Mouse (Mus musculus) heart, embryonic 11.5 days (tissue): ENCODE data around the gene Gpatch3. TPM values are rescaled to one million over a fixed set of nuclear protein-coding genes. Genes with fewer than 3 reads are reported as not detected.

ENCODE experiments used
- ATAC-seq: fragments of 200-750 bp; cut with Nextera tagmentation; replicated peaks from 2 replicates; pipeline ENCODE4 v1.8.0; 2017; ENCODE audit warnings: moderate library complexity; ENCODE audit not compliant: insufficient number of reproducible peaks, low FRiP score, low TSS enrichment
- H3K27ac ChIP-seq: fragments of 300-500 bp; sonication (generic); 2 replicates; pipeline ENCODE4 v1.5.1; 2014; ENCODE audit warnings: mild to moderate bottlenecking, low read depth, low read length
- H3K27me3 ChIP-seq: fragments of 300-500 bp; sonication (generic); 2 replicates; pipeline ENCODE4 v1.6.1; 2014; ENCODE audit warnings: mild to moderate bottlenecking, low read length, mixed read lengths; ENCODE audit not compliant: control insufficient read depth, insufficient read depth
- H3K36me3 ChIP-seq: fragments of 300-500 bp; sonication (generic); 2 replicates; pipeline ENCODE4 v1.6.1; 2014; ENCODE audit warnings: mild to moderate bottlenecking, low read length, moderate library complexity, mixed read lengths; ENCODE audit not compliant: control insufficient read depth, insufficient read depth
- H3K4me1 ChIP-seq: fragments of 300-500 bp; sonication (generic); 2 replicates; pipeline ENCODE4 v1.6.1; 2014; ENCODE audit warnings: low read length; ENCODE audit not compliant: control insufficient read depth, insufficient read depth
- H3K4me2 ChIP-seq: fragments of 300-500 bp; sonication (generic); 2 replicates; pipeline ENCODE4 v1.6.1; 2014; ENCODE audit warnings: mild to moderate bottlenecking, moderate library complexity
- H3K4me3 ChIP-seq: fragments of 300-500 bp; sonication (generic); 2 replicates; pipeline ENCODE4 v1.5.1; 2014; ENCODE audit warnings: low read depth, low read length
- H3K9ac ChIP-seq: fragments of 300-500 bp; sonication (generic); 2 replicates; pipeline ENCODE4 v1.6.1; 2014; ENCODE audit warnings: mild to moderate bottlenecking, low read depth, low read length, moderate library complexity
- H3K9me3 ChIP-seq: fragments of 300-500 bp; sonication (generic); replicated peaks from 2 replicates; pipeline ENCODE4 v1.6.1; 2016; ENCODE audit warnings: low read length; ENCODE audit not compliant: control insufficient read depth
- WGBS: fragments of 180-500 bp; shearing (Covaris S2); extraction: QIAGEN DNeasy Blood & Tissue Kit; methylation state at CpG from one replicate; pipeline ENCODE4 v1.1.7; 2014; ENCODE audit not compliant: insufficient replicate concordance; 5-methylcytosine and 5-hydroxymethylcytosine counted together
- polyA plus RNA-seq: library from polyadenylated mRNA; unstranded; fragments of >200 nt; fragmentation: Nextera tagmentation; extraction: Ambion mirVana; gene quantifications from 2 replicates; pipeline ENCODE4 v1.2.1, GENCODE M21; 2014

The Gpatch3 gene
- polyA plus RNA-seq, 1 experiment from 2014 or later = 5.0 TPM

DNA sequence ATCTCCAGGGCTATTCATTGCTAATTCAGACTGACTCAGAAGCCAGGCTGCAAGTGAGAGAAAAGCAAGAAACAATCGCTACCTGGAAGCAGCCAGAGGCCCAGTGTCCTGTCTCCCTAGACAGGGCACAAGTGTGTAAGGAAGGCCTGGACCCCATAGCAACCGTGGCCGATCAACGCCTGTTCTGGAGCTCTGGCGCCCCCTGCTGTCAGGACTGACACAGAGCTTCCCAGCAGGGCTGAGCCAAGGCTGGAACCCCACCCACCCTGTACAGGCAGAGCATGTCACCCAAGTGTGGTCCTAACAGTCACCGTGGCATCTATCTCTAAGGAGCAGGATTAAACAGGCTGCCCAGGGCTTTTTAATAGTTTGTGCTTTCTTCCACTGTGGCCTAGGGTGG, 35.2 kb downstream of the Gpatch3 start:
- H3K4me2 ChIP-seq = no peak overlapping the region
- no peaks in the 10 kb centered on the region; the same call in 1 of the 2 replicates for H3K4me1 ChIP-seq
- peaks cover 3% of the 10 kb centered on the region; the same call in 1 of the 2 replicates for H3K9me3 ChIP-seq
- H3K9ac ChIP-seq = no peak overlapping the region
- 16% methylated on average over 6 of the region's 6 CpGs for WGBS
- no peak overlapping the region for H3K27ac ChIP-seq
- no peaks in the 10 kb centered on the region for H3K27me3 ChIP-seq
- ATAC-seq = no peak
- peaks cover 16% of the 10 kb centered on the region for H3K36me3 ChIP-seq
- no peak overlapping the region for H3K4me3 ChIP-seq

DNA sequence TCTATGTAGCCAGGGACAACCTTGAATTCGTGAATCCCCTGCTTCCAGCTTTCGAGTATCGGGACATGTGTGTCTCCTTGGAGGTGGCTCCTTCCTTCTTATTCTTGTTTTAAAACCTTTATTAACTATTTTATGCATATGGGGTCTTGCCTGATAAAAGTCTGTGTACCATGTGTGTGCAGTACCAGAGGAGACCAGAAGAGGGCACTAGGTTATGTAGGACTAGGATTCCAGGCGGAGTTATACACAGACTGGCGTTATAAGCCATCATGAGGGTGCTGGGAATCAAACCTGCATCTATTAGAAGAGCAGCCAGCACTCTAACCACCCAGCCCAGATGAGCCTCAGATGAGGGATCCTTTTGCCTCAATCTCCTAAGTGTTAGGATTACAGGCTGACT, 37.3 kb downstream of the Gpatch3 start:
- H3K4me3 ChIP-seq = no peak overlapping the region
- peaks cover 3% of the 10 kb centered on the region; the same call in 1 of the 2 replicates for H3K9me3 ChIP-seq
- peaks cover 16% of the 10 kb centered on the region for H3K36me3 ChIP-seq
- H3K9ac ChIP-seq = no peak overlapping the region
- no peaks in the 10 kb centered on the region; the same call in 1 of the 2 replicates for H3K4me1 ChIP-seq
- H3K4me2 ChIP-seq = no peak overlapping the region
- H3K27me3 ChIP-seq = no peaks in the 10 kb centered on the region
- no peak for ATAC-seq
- WGBS = 93% methylated on average over 5 of the region's 5 CpGs
- no peak overlapping the region for H3K27ac ChIP-seq

DNA sequence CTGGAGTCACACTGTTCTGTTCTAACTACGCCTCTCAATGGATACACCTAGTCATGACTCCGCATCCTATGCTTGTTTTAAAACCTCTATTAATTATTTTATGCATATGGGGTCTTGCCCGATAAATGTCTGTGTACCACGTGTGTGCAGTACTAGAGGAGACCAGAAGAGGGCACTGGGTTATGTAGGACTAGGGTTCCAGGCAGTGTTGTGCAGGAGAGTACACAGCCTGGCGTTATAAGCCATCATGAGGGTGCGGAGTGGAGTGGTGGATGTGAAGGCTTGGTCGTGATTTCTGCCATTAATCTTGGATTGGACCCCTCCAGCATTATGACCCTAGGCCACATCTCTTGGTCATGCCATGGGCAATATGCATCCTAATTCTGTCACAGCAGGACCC, 37.9 kb downstream of the Gpatch3 start:
- Histone ChIP-seq H3K9me3 (peaks cover 3% of the 10 kb centered on the region; the same call in 1 of the 2 replicates), H3K4me3 (no peak overlapping the region), H3K4me1 (no peaks in the 10 kb centered on the region; the same call in 1 of the 2 replicates), H3K27ac (no peak overlapping the region), H3K27me3 (no peaks in the 10 kb centered on the region), H3K4me2 (no peak overlapping the region), H3K36me3 (peaks cover 16% of the 10 kb centered on the region), H3K9ac (no peak overlapping the region)
- 92% methylated on average over 7 of the region's 7 CpGs for WGBS
- ATAC-seq = no peak

DNA sequence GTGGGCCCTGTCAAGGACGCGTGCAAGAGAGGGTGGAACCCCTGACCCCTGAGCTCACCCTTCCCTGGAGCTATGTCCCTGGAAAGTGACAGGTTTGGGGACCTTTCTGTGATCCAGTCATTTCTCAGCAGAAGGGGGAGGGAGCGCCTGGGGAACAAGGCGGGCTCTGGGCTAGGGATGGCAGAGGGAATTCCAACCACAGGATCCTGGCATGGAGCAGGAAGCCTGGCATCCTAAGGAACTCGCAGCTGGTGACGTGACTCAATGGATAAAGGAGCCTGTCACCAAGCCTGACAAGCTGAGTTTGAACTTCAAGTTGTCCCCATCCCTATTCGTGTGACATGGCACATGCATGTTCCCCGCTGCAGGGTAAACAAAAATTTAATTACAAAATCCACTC, 38.5 kb downstream of the Gpatch3 start:
- no peaks in the 10 kb centered on the region; the same call in 1 of the 2 replicates for H3K4me1 ChIP-seq
- no peak overlapping the region for H3K27ac ChIP-seq
- WGBS = 90% methylated on average over 8 of the region's 8 CpGs
- H3K4me2 ChIP-seq = no peak overlapping the region
- H3K9ac ChIP-seq = no peak overlapping the region
- H3K27me3 ChIP-seq = no peaks in the 10 kb centered on the region
- H3K36me3 ChIP-seq = peaks cover 16% of the 10 kb centered on the region
- ATAC-seq = no peak
- H3K9me3 ChIP-seq = peaks cover 3% of the 10 kb centered on the region; the same call in 1 of the 2 replicates
- no peak overlapping the region for H3K4me3 ChIP-seq

DNA sequence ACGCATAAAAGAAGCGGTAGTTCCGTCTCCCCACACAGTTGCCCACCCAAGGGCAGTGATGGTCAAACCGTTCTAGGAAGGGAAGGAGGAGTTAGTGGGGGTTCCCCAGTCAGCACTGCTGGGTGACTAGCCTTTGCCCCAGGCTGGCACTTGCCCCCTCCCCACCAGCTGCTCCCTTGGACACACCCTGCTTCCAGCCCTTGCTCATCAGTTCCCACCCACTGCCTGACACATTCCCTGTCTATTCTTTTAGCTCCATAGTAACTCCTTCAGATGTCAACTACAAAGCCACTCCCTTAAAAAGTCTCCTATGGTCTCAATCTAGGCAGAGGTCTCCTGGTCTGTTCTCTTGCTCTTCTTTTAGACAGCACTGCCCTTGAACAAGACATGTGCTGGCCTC, 39.3 kb downstream of the Gpatch3 start:
- Histone ChIP-seq H3K27me3 (no peaks in the 10 kb centered on the region), H3K4me1 (no peaks in the 10 kb centered on the region; the same call in 1 of the 2 replicates), H3K4me2 (no peak overlapping the region), H3K9me3 (peaks cover 3% of the 10 kb centered on the region; the same call in 1 of the 2 replicates), H3K27ac (no peak overlapping the region), H3K9ac (no peak overlapping the region), H3K36me3 (peaks cover 16% of the 10 kb centered on the region), H3K4me3 (no peak overlapping the region)
- ATAC-seq = no peak
- 78% methylated on average over 4 of the region's 4 CpGs for WGBS

DNA sequence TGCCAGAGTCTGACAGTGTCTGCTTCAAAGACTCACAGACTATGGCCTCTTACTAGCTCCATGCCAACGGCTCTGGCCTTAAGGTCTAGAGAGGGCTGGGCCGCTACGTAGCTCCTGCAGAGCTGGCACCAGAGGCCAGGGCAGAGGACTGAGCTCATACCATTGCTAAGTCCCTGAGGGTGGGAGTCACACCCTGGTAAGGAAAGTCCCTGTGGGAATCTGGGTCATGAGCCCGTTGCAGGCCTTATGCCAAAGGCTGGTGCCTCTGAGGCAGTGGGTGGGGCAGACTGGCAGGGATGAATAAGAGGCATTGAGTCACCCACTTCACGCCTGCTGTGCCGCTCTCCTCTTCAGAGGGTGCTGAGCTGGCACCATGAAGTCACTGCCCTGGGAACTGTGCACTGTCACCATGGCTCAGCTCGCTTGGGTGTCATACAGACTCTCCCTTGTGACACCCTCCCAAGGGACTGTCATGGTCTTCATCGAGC, 39.8 kb downstream of the Gpatch3 start:
- Histone ChIP-seq H3K4me1 (no peaks in the 10 kb centered on the region; the same call in 1 of the 2 replicates), H3K27ac (no peak overlapping the region), H3K4me2 (no peak overlapping the region), H3K4me3 (no peak overlapping the region), H3K36me3 (peaks cover 16% of the 10 kb centered on the region), H3K9me3 (peaks cover 3% of the 10 kb centered on the region; the same call in 1 of the 2 replicates), H3K9ac (no peak overlapping the region), H3K27me3 (no peaks in the 10 kb centered on the region)
- no peak for ATAC-seq
- 84% methylated on average over 8 of the region's 8 CpGs for WGBS

DNA sequence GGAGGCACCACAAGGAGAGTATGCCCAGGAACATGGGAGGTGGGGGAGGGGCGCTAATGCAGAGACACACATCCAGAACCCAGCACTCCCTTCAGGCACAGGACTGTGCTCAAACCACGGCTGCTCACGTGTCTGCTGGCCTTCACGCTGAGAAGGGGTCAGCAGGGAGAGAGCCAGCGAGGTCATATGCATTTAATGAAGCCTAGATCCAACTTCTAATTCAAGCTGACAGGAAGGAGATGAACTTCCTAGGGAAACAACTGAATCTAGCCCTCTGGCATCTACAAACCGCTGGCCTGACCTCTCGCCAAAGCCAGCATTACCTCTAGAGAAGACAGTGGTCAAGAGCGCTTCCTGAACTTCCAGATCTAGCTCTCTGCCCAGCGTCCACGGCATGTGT, 40.9 kb downstream of the Gpatch3 start:
- H3K9ac ChIP-seq = no peak overlapping the region
- peaks cover 9% of the 10 kb centered on the region; the same call in 1 of the 2 replicates for H3K4me1 ChIP-seq
- no peaks in the 10 kb centered on the region for H3K27me3 ChIP-seq
- no peak for ATAC-seq
- no peak overlapping the region for H3K4me2 ChIP-seq
- peaks cover 16% of the 10 kb centered on the region for H3K36me3 ChIP-seq
- H3K9me3 ChIP-seq = peaks cover 3% of the 10 kb centered on the region; the same call in 1 of the 2 replicates
- H3K4me3 ChIP-seq = no peak overlapping the region
- 67% methylated on average over 10 of the region's 10 CpGs for WGBS
- H3K27ac ChIP-seq = no peak overlapping the region

DNA sequence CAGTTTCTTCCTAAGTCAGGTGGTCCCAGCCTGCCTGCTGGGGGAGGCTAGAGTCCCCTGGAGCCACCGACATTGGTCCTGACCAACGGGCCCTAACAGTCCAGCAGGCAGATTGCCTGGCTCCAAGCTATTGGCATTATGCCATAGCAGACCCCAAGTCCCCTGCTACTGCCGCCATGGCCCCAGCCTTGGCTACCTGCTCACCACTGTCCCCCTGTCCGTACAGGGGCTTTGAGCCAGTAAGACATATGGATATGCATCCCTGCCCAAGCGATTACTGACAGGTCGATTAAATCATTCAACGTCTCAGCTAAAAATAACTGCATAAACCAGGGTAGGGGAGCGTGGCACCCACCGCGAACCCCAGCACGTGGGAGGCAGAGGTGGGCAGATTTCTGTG, 43.4 kb downstream of the Gpatch3 start:
- H3K27ac ChIP-seq = no peak overlapping the region
- no peak overlapping the region for H3K4me2 ChIP-seq
- ATAC-seq = no peak
- peaks cover 10% of the 10 kb centered on the region; the same call in 1 of the 2 replicates for H3K4me1 ChIP-seq
- H3K27me3 ChIP-seq = no peaks in the 10 kb centered on the region
- 90% methylated on average over 11 of the region's 11 CpGs for WGBS
- no peak overlapping the region for H3K9ac ChIP-seq
- peaks cover 3% of the 10 kb centered on the region for H3K36me3 ChIP-seq
- H3K9me3 ChIP-seq = no peaks in the 10 kb centered on the region
- H3K4me3 ChIP-seq = no peak overlapping the region
